15 mouse cellular contexts compared by ENCODE assay signal in the genomic region with DNA sequence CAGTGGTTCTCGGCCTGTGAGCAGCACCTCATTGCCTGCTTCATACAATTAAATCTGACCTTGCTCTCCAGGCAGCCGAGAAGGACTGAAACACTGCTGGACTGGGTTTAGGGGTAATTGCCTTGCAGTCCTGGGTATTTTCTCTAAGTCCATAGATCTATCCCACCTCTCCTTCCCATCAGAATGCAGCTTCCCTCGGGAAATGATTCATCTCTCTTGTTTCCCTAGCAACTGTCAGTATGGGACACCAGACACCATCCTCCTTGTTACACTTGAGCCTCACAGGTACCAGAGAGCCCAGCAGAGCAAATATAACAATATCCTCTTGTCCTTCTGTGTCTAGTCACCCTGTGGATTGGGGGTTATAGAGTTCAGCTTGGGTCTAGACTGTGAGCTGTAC.
"Had no signal": no experiment of that assay in that cellular context is flagged by ENCODE, and none has a peak within 500 bp of the region (broad histone marks: within the 10 kb centered on the region; RNA-seq: fewer than 3 reads in every experiment).

No protein-coding gene starts in this region.

- H3K4me1 ChIP-seq: limb, embryonic 10.5 days; liver, embryonic 15.5 days; megakaryocyte, embryonic 14.5 days; neural tube, embryonic 15.5 days had no signal

- H3K27me3 ChIP-seq: liver, embryonic 15.5 days; megakaryocyte, embryonic 14.5 days; neural tube, embryonic 15.5 days had no signal

- H3K4me2 ChIP-seq: liver, embryonic 11.5 days; liver, embryonic 15.5 days; neural tube, embryonic 15.5 days had no signal

- DNase-seq: kidney, adult 18-20 months; kidney, postnatal 10 days; lung, adult 2 months; lung, postnatal 4 days; right cerebral cortex, adult 18-20 months; right cerebral cortex, postnatal 25 days; thymus, postnatal 4 days had no signal

- H3K27ac ChIP-seq: left cerebral cortex, adult 2 months; limb, embryonic 10.5 days; liver, embryonic 15.5 days; neural tube, embryonic 15.5 days had no signal

- H3K36me3 ChIP-seq: limb, embryonic 10.5 days; liver, embryonic 15.5 days; neural tube, embryonic 15.5 days had no signal

- H3K9me3 ChIP-seq: limb, embryonic 10.5 days; liver, embryonic 15.5 days; neural tube, embryonic 15.5 days had no signal

- H3K4me3 ChIP-seq: left cerebral cortex, adult 2 months; limb, embryonic 10.5 days; liver, embryonic 15.5 days; megakaryocyte, embryonic 14.5 days; myocyte; neural tube, embryonic 15.5 days had no signal

- ATAC-seq: lung, postnatal 0 days had no signal

- H3K9ac ChIP-seq: liver, embryonic 15.5 days; neural tube, embryonic 15.5 days had no signal
